Mouse (Mus musculus): Measurements from ENCODE around the gene Gm20388. TPM values are rescaled to one million over a fixed set of nuclear protein-coding genes. Genes with fewer than 3 reads are reported as not detected.

Gene Gm20388
- polyA plus RNA-seq, 1 experiment from 2014 or later, result not detected

- Histone ChIP-seq H3K4me3 (ENCODE audit: low read length) (no peak overlapping the region), H3K36me3 (ENCODE audit: control insufficient read depth, insufficient read depth, low read length) (no peaks in the 10 kb centered on the region), H3K9ac (ENCODE audit: low read length) (no peak overlapping the region), H3K4me1 (replicated peaks; ENCODE audit: control insufficient read depth, insufficient read depth, low read length) (no peaks in the 10 kb centered on the region), H3K9me3 (ENCODE audit: control insufficient read depth, low read length) (peaks cover 3% of the 10 kb centered on the region; the same call in 1 of the 2 replicates), H3K27me3 (ENCODE audit: control insufficient read depth, insufficient read depth, low read depth, low read length) (no peaks in the 10 kb centered on the region; the same call in 1 of the 2 replicates), H3K27ac (ENCODE audit: low read length) (no peak overlapping the region), H3K4me2 (ENCODE audit: low read depth, low read length) (no peak overlapping the region)
- 86% methylated on average over 10 of the region's 10 CpGs for WGBS
- ATAC-seq (ENCODE audit: low read depth), result no peak
Measured at GRCm38 (mm10) chr8:120777184-120777583, 866.5 kb downstream of the Gm20388 start.

GRCm38 (mm10) chr8:120777732-120778131 lies 867.1 kb downstream of the Gm20388 start:
- peaks cover 3% of the 10 kb centered on the region; the same call in 1 of the 2 replicates for H3K9me3 ChIP-seq (ENCODE audit: control insufficient read depth, low read length)
- peak; percentile 54; the same call in 1 of the 2 replicates for ATAC-seq (ENCODE audit: low read depth)
- 34% methylated on average over 13 of the region's 13 CpGs for WGBS

GRCm38 (mm10) chr8:120779106-120779505 lies 868.5 kb downstream of the Gm20388 start:
- no peak overlapping the region for H3K9ac ChIP-seq (ENCODE audit: low read length)
- no peak for ATAC-seq (ENCODE audit: low read depth)
- no peaks in the 10 kb centered on the region for H3K36me3 ChIP-seq (ENCODE audit: control insufficient read depth, insufficient read depth, low read length)
- H3K4me3 ChIP-seq (ENCODE audit: low read length), result no peak overlapping the region
- H3K27ac ChIP-seq (ENCODE audit: low read length), result no peak overlapping the region
- H3K27me3 ChIP-seq (ENCODE audit: control insufficient read depth, insufficient read depth, low read depth, low read length), result no peaks in the 10 kb centered on the region; the same call in 1 of the 2 replicates
- H3K4me2 ChIP-seq (ENCODE audit: low read depth, low read length), result no peak overlapping the region
- H3K9me3 ChIP-seq (ENCODE audit: control insufficient read depth, low read length), result peaks cover 3% of the 10 kb centered on the region; the same call in 1 of the 2 replicates
- no peaks in the 10 kb centered on the region for H3K4me1 ChIP-seq (replicated peaks; ENCODE audit: control insufficient read depth, insufficient read depth, low read length)
- 95% methylated on average over 7 of the region's 7 CpGs for WGBS

More at GRCm38 (mm10) chr8:120777732-120778131, 867.1 kb downstream of the Gm20388 start:
- no peak overlapping the region for H3K9ac ChIP-seq (ENCODE audit: low read length)
- no peaks in the 10 kb centered on the region for H3K36me3 ChIP-seq (ENCODE audit: control insufficient read depth, insufficient read depth, low read length)
- H3K27me3 ChIP-seq (ENCODE audit: control insufficient read depth, insufficient read depth, low read depth, low read length), result no peaks in the 10 kb centered on the region; the same call in 1 of the 2 replicates
- H3K27ac ChIP-seq (ENCODE audit: low read length), result no peak overlapping the region
- H3K4me1 ChIP-seq (replicated peaks; ENCODE audit: control insufficient read depth, insufficient read depth, low read length), result no peaks in the 10 kb centered on the region
- no peak overlapping the region for H3K4me2 ChIP-seq (ENCODE audit: low read depth, low read length)
- H3K4me3 ChIP-seq (ENCODE audit: low read length), result no peak overlapping the region

GRCm38 (mm10) chr8:120783781-120784180 lies 873.1 kb downstream of the Gm20388 start:
- H3K9ac ChIP-seq (ENCODE audit: low read length), result no peak overlapping the region
- ATAC-seq (ENCODE audit: low read depth), result no peak
- no peak overlapping the region for H3K4me2 ChIP-seq (ENCODE audit: low read depth, low read length)
- H3K27ac ChIP-seq (ENCODE audit: low read length), result no peak overlapping the region
- H3K4me3 ChIP-seq (ENCODE audit: low read length), result no peak overlapping the region
- peaks cover 3% of the 10 kb centered on the region; the same call in 1 of the 2 replicates for H3K9me3 ChIP-seq (ENCODE audit: control insufficient read depth, low read length)
- WGBS, result 79% methylated on average over 4 of the region's 4 CpGs
- H3K4me1 ChIP-seq (replicated peaks; ENCODE audit: control insufficient read depth, insufficient read depth, low read length), result no peaks in the 10 kb centered on the region
- no peaks in the 10 kb centered on the region for H3K36me3 ChIP-seq (ENCODE audit: control insufficient read depth, insufficient read depth, low read length)
- H3K27me3 ChIP-seq (ENCODE audit: control insufficient read depth, insufficient read depth, low read depth, low read length), result no peaks in the 10 kb centered on the region; the same call in 1 of the 2 replicates

GRCm38 (mm10) chr8:120786753-120787152 lies 876.1 kb downstream of the Gm20388 start:
- Histone ChIP-seq H3K9me3 (ENCODE audit: control insufficient read depth, low read length) (no peaks in the 10 kb centered on the region), H3K9ac (ENCODE audit: low read length) (no peak overlapping the region), H3K27ac (ENCODE audit: low read length) (no peak overlapping the region), H3K36me3 (ENCODE audit: control insufficient read depth, insufficient read depth, low read length) (no peaks in the 10 kb centered on the region), H3K4me3 (ENCODE audit: low read length) (no peak overlapping the region), H3K4me2 (ENCODE audit: low read depth, low read length) (no peak overlapping the region), H3K27me3 (ENCODE audit: control insufficient read depth, insufficient read depth, low read depth, low read length) (no peaks in the 10 kb centered on the region), H3K4me1 (replicated peaks; ENCODE audit: control insufficient read depth, insufficient read depth, low read length) (no peaks in the 10 kb centered on the region)
- 53% methylated on average over 4 of the region's 4 CpGs for WGBS
- ATAC-seq (ENCODE audit: low read depth), result no peak

- no peak for ATAC-seq (ENCODE audit: low read depth)
- 34% methylated on average over 5 of the region's 5 CpGs for WGBS
- Histone ChIP-seq H3K27me3 (ENCODE audit: control insufficient read depth, insufficient read depth, low read depth, low read length) (no peaks in the 10 kb centered on the region; the same call in 1 of the 2 replicates), H3K9me3 (ENCODE audit: control insufficient read depth, low read length) (no peaks in the 10 kb centered on the region), H3K27ac (ENCODE audit: low read length) (no peak overlapping the region), H3K4me3 (ENCODE audit: low read length) (no peak overlapping the region), H3K4me1 (replicated peaks; ENCODE audit: control insufficient read depth, insufficient read depth, low read length) (no peaks in the 10 kb centered on the region), H3K9ac (ENCODE audit: low read length) (no peak overlapping the region), H3K36me3 (ENCODE audit: control insufficient read depth, insufficient read depth, low read length) (no peaks in the 10 kb centered on the region), H3K4me2 (ENCODE audit: low read depth, low read length) (no peak overlapping the region)
Measured at GRCm38 (mm10) chr8:120787631-120788030, 877.0 kb downstream of the Gm20388 start.

- Histone ChIP-seq H3K9me3 (ENCODE audit: control insufficient read depth, low read length) (no peaks in the 10 kb centered on the region), H3K9ac (ENCODE audit: low read length) (no peak overlapping the region), H3K36me3 (ENCODE audit: control insufficient read depth, insufficient read depth, low read length) (no peaks in the 10 kb centered on the region), H3K4me2 (ENCODE audit: low read depth, low read length) (no peak overlapping the region), H3K27me3 (ENCODE audit: control insufficient read depth, insufficient read depth, low read depth, low read length) (no peaks in the 10 kb centered on the region; the same call in 1 of the 2 replicates), H3K4me3 (ENCODE audit: low read length) (no peak overlapping the region), H3K27ac (ENCODE audit: low read length) (no peak overlapping the region), H3K4me1 (replicated peaks; ENCODE audit: control insufficient read depth, insufficient read depth, low read length) (no peaks in the 10 kb centered on the region)
- no peak for ATAC-seq (ENCODE audit: low read depth)
- WGBS, result 83% methylated on average over 15 of the region's 15 CpGs
Measured at GRCm38 (mm10) chr8:120792710-120793109, 882.1 kb downstream of the Gm20388 start.

- Histone ChIP-seq H3K27ac (ENCODE audit: low read length) (no peak overlapping the region), H3K4me3 (ENCODE audit: low read length) (no peak overlapping the region), H3K27me3 (ENCODE audit: control insufficient read depth, insufficient read depth, low read depth, low read length) (peaks cover under 1% of the 10 kb centered on the region), H3K9me3 (ENCODE audit: control insufficient read depth, low read length) (no peaks in the 10 kb centered on the region), H3K36me3 (ENCODE audit: control insufficient read depth, insufficient read depth, low read length) (no peaks in the 10 kb centered on the region), H3K4me2 (ENCODE audit: low read depth, low read length) (no peak overlapping the region), H3K4me1 (replicated peaks; ENCODE audit: control insufficient read depth, insufficient read depth, low read length) (no peaks in the 10 kb centered on the region), H3K9ac (ENCODE audit: low read length) (no peak overlapping the region)
- 42% methylated on average over 9 of the region's 9 CpGs for WGBS
- ATAC-seq (ENCODE audit: low read depth), result peak; percentile 82
Measured at GRCm38 (mm10) chr8:120795944-120796635, 885.4 kb downstream of the Gm20388 start.

GRCm38 (mm10) chr8:120797019-120797727 lies 886.5 kb downstream of the Gm20388 start:
- Histone ChIP-seq H3K4me3 (ENCODE audit: low read length) (no peak overlapping the region), H3K36me3 (ENCODE audit: control insufficient read depth, insufficient read depth, low read length) (no peaks in the 10 kb centered on the region), H3K9ac (ENCODE audit: low read length) (no peak overlapping the region), H3K4me2 (ENCODE audit: low read depth, low read length) (no peak overlapping the region), H3K27me3 (ENCODE audit: control insufficient read depth, insufficient read depth, low read depth, low read length) (peaks cover 7% of the 10 kb centered on the region), H3K9me3 (ENCODE audit: control insufficient read depth, low read length) (no peaks in the 10 kb centered on the region), H3K4me1 (replicated peaks; ENCODE audit: control insufficient read depth, insufficient read depth, low read length) (no peaks in the 10 kb centered on the region), H3K27ac (ENCODE audit: low read length) (no peak overlapping the region)
- ATAC-seq (ENCODE audit: low read depth), result no peak
- 67% methylated on average over 9 of the region's 9 CpGs for WGBS
